Mouse (Mus musculus) cerebellum, adult 8-10 months (tissue): ENCODE results near the gene Ankrd39.
A peak's percentile ranks its signal among the peaks of the same experiment; 100 is the strongest.

Experiments used
- DNase-seq: peaks from one replicate; pipeline ENCODE4 v3.0.0; 2022

Gene Ankrd39

DNA sequence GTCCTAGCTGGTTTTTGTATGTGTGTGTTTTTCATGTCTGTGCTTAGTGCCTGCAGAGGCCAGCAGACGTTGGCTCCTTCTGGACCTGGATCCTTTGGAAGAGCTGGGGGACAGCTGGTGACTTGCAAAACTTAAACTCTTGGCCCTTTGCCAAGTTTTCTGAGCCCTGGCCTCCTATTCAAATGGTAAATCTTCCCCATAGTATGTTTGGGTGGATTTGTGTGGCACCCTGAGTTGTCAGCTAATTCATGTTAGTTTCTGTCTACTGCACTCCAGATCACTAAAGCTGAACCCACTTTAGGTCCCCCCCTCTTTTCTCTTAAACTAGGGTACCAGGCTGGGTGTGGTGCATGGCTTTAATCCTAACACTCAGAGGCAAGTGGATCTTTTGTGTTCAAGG, 18.9 kb downstream of the Ankrd39 start:
- DNase-seq = no peak

DNA sequence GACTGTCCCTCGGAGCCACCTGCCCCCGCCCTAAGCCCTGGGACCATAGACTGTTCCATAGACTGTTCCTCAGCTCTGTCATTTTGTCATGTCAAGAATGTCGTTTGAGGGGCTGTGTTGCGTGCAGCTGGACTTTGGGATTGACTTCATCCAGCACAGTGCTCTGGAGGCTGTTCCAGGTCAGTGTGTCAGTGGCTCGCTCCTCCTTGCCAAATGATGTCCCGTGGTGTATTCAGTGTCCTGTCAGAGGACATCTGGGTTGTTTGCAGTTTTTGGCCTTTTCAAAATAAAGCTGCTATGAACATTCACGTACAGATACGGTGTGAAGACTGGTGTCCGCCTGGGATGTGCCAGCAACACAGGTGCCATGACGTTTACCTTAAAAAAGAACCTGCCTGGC, 20.3 kb downstream of the Ankrd39 start:
- DNase-seq = no peak

DNA sequence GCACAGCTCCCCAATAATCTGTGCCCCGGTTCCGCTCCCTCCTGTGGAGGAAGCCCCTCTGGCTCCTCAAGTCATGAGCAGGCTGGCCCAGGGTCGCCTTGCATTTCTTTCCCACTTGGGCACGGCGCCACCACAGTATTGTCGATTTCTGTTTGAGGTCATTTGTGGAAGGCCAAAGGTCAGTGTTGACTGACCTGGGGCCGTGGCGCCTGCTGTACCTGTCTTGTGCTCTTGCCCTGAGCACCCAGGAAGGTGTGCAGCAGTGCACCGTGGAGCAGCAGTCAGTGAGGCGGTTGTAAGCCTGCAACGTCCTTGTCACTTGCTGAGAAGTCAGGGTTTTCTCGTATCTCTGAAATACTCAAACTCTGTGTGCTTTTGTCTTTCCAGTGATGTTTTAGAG, 21.5 kb downstream of the Ankrd39 start:
- no peak for DNase-seq

DNA sequence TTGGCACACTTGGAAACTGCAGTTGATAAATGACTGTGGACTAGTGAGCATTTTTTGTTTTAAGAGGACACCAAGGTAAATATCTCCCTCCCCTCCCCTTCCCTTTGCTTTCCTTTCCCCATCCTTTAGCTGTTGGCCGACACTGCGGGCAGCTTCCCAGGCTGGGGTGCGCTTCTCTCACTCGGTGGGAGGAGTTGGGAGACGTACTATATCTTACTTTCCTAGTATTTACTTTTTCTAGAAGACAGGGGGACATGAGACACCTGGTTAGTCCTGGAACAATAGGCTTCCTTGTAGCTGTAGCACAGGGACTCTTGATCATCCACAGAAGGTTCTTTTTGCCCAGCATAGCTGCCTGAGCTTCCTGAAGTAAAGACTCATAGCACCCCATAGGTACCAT, 23.2 kb downstream of the Ankrd39 start:
- no peak for DNase-seq

DNA sequence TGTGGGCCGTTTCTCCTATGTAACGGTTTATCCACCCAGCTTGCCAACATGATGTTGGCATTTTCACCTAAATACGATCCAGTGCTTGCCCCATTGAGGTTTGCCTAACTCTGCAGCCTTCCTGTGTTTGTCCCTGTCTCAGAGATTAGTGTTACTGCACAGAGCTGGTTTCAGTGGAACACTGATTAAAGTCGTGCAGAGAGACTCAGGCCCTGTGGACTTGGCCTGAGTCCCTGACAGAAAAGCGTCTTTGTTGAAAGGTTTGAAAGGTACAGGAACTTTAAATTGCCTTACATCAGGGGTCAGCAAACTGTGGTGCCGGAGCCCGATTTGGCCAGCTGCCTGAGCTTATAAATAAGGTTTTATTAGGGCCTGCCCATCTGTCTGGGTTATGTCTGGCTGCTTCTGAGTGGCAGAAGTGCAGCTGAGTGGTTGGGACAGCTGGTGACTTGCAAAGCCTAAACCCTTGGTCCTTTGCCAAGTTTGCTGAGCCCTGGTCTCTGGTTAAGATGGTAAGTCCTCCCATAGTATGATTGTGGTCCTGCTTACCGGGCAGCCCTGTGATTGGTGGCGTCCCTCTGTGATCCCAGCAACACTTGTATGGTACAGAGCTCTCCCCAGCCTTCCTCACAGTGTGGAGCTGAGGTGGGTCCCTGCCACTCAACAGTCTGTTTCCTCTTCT, 23.8 kb downstream of the Ankrd39 start:
- no peak for DNase-seq

DNA sequence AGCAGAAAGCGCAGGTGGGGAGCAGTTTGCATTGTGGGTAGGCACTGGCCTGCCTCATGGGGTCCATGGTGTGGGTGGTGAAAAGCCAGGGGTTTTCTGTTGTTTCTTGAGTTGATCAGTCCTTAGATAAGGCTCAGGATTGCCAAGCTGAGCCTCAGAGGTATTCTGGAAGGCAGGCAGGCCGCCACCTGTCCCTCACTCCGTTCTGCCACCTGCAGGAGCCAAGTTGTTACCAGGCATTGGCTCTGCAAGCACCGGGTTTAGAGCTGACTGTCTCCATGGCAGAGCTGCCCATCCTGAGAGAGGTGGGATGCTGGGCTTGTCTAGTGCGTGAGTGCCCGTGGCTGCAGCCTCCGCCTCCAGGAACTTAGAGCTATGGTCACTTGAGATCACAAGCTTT, 25.0 kb downstream of the Ankrd39 start:
- DNase-seq = no peak

DNA sequence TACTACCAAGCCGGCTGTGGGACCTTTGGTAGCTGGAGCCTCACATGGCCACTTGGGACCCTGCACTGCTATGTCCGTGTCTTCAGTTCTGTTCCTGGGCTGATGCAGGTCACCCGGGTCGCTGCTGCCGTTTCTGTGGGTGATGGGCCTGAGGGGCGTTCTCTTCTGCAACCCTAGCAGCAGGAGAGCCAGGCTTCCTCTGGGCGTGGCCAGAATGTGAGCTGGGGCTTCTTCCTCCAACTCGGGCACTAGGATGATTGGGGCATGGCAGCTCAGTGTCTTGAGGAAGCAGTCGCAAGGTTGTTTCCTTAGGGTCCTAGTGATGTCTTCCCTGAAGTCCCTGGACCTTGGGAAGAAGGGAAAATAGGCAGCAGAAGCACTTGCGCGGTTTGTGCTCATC, 27.6 kb downstream of the Ankrd39 start:
- no peak for DNase-seq

DNA sequence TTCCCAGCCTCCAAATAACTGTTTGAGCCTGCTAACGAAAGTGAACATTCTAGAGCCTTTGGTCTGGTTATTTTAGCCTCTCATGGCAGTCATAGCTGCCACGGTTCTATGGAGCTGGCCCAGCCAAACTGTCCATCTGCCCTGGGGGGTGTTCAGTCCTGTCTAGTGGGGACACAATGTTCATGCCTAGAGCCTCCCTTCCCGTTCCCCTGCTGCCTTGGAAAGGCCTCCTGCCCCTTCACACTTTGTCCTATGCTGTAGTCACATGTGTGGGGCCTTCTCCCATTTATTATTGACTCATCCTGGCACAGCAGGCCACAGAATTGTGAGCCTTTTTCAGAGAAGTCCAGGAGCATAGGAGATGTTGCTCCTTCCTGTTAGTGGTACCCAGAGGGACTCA, 29.0 kb downstream of the Ankrd39 start:
- DNase-seq = no peak

DNA sequence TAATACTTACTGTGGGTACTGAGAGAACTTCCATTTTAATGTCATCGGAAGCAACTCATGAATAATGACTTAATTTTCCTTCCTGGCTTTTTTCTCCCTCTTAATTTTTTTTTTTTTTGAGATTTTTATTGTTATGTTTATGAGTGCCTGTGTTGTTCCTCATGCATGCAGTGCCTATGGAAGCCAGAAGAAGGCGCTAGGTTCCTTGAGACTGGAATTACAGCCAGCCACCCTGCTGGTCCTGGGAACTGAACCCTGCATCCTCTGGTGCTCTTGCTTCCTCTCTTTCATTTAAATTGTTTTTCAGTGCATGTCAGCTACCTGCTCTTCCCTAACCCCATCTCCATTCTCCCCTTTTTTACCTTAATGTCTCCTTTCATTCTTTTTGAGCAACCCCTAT, 33.5 kb downstream of the Ankrd39 start:
- DNase-seq = peak; percentile 49

DNA sequence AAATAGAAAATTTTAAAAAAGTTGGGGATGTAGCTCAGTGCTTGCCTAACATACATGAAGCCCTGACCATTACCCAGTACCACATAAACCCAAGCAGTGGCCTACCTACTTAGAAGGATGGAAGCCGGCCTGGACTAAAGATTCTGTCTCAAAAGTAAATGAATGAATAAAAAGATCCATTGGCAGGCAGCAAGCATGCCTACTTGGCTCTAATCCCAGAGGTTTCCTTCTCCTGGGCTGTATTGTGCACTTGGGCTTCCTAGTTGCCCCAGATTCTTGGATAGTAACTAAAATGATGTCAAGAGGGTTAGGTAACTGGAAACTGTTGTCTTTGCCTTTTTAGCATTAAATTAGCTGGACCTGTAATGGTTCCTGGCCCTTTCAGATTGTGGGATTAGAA, 33.9 kb downstream of the Ankrd39 start:
- DNase-seq = no peak

DNA sequence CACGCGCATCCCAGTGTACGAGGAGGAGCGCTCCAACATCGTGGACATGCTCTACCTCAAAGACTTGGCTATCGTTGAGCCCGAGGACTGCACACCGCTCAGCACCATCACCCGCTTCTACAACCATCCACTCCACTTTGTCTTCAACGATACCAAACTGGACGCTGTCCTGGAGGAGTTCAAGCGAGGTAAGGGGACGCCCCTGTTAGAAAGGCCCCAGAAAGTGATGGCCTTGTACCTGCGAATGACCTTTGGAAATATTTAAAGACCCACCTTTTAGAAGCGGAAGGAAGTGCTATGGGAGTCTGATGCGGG, 34.3 kb downstream of the Ankrd39 start:
- DNase-seq = no peak

DNA sequence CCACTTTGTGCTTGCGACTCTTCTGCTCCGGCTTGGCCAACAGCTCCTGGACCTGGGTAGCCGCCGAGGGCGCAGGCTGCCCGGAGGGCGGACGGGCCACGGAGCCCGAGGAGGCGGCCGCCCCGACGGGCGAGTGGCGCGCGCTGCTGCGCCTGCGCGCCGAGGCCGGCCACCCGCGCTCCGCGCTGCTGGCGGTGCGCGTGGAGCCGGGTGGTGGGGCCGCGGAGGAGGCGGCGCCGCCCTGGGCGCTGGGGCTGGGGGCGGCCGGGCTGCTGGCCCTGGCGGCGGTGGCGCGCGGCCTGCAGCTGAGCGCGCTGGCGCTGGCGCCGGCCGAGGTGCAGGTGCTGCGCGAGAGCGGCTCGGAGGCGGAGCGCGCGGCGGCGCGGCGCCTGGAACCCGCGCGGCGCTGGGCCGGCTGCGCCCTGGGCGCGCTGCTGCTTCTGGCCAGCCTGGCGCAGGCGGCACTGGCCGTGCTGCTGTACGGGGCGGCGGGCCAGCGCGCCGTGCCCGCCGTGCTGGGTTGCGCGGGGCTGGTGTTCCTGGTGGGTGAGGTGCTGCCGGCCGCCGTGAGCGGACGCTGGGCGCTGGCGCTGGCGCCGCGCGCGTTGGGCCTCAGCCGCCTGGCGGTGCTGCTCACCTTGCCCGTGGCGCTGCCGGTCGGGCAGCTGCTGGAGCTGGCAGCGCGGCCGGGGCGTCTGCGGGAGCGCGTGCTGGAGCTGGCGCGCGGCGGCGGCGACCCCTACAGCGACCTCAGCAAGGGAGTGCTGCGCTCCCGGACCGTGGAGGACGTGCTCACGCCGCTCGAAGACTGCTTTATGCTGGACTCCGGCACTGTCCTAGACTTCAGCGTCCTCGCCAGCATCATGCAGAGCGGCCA, 34.9 kb downstream of the Ankrd39 start:
- peak; percentile 59 for DNase-seq

DNA sequence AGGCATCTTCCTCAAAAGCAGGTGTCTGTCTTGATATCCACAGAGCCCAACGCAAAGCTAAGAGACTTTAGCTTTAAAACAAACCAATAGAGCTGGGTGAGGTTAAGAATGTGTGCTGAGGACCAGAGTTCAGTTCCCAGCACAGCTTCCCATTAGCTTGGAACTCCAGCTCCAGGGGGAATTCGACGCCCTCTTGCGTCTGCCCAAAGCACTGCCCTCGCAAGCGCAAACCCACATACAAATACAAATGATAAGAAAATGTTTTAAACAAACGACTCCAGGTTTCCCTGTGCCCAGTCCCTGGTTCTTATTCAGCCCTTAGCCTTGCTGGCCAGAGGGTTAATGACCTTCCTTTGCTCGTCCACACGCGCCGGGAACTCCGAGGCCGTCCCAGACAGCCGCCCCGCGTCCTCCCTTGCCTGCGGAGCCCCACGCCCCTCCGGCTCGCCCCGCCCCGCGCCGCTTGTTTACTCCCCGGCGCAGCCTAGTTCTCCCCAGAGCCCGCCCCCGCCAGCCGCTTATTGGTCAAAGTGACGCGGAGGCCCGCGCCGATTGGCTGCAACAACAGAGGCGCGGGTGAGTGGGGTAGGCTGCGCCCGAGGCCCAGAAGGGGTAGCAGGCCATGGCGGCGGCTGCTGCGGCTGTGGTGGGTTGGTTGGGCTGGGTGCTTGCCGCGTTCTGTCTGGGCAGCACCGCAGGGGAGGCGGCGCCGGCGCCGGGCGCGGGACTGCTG, 35.8 kb downstream of the Ankrd39 start, which contains the start of gene Cnnm3:
TSS of gene Cnnm3 (plus strand) at position 579 of the 733 bp plus-strand sequence.
- DNase-seq = peak; percentile 100

DNA sequence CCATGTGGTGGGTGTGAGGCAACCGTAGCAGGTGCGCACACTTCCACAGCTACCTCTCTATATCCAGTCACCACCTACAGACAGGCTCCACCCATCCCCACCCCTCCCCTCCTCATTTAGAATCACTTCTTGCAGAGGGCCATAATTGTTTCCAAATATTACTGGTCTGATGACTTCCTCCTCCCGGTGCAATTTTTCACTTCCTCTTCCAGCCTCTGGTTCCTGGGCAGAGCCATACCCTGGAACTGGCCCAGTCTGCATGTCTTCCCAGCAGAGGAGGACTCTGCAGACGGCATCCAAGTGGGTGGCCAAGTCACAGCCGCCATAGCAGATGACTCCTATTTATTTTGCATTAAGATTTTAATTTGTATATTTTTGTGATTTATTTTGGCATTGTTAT, 39.0 kb downstream of the Ankrd39 start:
- DNase-seq = no peak

DNA sequence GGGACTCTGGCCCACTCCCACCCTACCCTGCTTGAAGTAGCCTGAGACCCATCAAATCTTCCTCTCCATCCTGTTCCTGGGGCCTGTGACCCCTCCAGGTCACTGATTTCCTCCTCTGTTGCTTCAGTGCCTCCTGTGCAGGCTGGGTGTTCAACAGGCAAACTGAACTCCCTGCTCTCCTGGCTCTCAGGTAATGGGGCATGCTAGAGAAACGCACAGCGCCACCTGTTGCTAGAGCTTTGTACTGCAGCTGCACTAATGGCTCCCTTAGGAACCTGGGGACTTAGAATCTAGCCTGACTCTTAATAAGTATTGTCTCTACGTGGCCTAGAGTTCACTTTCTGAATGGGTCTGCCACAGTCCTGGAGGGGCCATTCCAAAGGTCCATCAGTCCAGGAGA, 46.0 kb downstream of the Ankrd39 start:
- peak; percentile 84 for DNase-seq

DNA sequence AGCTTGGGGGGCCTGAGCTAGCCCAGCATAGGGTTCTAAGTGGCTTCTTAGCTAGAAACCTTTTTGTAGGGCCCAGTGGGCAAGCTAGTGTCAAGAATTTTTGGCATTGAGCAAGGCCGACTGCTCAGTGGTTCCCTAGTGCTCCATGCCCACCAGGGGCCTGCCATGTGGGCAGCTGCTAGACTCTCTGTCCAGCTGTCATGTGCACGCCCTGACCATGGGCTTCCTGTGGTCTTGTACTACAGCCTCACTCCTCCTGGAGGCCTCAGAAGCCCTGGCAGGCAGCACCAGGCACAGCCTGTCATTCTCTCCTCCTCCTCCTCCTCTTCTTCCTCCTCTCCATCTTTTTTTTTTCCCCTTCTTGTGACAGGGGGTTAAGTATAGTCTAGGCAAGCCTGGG, 49.9 kb downstream of the Ankrd39 start:
- DNase-seq = no peak

DNA sequence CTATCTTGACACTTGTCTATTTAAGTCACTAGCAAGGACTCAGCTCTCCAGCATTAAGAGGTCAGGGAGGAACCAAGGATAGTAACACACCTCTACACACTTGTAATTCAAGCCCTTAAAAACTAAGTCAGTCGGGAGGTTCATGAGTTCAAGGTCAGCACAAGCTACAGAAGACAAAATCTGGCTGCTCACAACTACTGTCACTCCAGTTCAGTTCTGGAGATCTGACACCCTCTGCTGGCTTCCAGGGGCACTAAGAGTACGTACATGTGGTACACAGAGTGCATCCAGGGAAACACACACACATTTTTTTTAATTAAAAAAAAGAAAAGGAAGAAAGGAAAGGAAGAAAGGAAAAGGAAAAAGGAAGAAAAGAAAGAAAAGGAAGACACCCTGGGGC, 50.5 kb downstream of the Ankrd39 start:
- DNase-seq = no peak

DNA sequence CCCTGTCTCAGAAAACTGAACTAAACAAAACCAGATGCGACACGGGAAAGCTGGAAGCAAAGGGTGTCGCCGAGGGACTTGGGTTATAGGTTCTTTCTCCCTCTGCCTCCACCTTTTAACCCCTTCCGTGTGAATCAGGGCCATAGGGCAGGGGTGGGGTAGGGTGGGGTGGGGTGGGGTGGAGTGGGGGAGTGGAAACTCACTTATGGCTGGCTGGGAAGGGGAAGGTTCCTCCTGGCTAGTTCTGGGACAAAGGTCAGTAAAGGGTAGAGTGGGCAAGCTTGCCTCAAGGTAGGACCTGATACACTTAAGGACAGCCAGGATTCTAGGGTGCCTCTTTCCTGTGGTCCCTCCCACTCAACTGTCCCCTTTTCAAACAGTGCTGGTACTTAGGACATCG, 53.9 kb downstream of the Ankrd39 start:
- DNase-seq = no peak

DNA sequence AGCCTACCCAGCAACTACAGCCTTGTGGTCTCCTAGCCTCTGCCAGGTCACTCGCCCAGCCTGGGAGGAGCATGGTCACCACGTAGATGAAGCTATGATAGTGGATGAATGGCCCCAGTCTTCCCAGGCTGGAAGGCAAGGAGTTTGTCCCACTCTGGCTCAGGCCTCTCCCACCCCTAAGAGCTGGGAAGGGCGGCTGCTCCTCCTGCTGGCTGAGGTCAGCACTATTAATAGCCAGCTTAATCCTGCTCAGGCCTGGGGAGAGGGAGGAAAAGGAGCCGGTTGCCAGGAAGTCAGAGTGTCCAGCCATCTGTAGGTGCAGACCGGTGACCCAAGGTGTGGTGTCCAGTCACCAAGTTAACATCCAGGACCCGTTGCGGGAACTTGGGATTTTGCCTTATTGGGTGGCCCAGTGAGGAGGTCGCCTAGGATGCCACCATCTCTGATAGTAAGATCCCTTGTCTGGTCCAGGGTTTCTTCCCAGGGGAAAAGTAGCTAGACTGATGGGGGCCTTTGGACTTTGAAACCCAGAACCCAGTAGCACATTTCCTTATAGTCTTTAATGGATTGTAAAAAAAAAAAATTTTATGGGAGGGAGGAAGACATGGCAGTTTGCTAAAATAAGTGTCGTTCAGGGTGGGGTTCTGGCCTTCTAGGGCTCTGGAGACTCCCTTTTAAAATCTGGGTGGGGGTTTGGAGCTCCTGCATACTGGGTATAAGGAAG, 54.7 kb downstream of the Ankrd39 start:
- peak; percentile 84 for DNase-seq

DNA sequence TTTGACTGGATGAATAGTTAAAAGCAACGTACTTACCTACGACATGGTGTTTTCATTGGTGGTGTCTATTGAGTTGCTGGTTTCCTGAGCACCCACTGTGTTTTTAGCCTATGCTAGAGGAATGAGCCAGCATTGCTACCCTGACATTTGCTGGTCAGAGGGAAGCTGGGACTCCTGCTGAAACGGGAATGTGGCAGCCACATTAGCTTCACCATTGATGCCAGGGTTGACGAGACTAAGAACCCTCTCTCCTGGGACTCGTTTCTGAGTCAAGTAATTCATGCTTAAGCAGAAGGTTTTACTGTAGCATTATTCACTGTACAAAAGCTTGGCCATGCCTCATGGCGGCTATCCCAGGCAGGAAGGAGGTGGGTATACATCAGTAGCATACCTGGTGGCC, 57.6 kb downstream of the Ankrd39 start:
- DNase-seq = no peak
